Mouse (Mus musculus) cerebellum, adult 9-11 months (tissue): ENCODE measurements around the gene Vmn2r31.
"Not testable (repeated sequence)": the region's sequence is repeated elsewhere in the genome, so short reads cannot be mapped to it uniquely, and the experiment has no call there.

Experiments
- DNase-seq: peaks from one replicate; pipeline ENCODE4 v3.0.0; 2022

The Vmn2r31 gene

GRCm38 (mm10) chr7:7399603-7400002 is at the start of gene Vmn2r31:
Vmn2r31 (minus strand) TSS chr7:7399703.
- DNase-seq, result not testable (repeated sequence)

GRCm38 (mm10) chr7:7374431-7374830 is 25.1 kb downstream of the Vmn2r31 start, which contains the start of gene Gm45783:
Gm45783 (minus strand) TSS chr7:7374573.
- DNase-seq, result not testable (repeated sequence)

- not testable (repeated sequence) for DNase-seq
These were observed 62.0 kb downstream of the Vmn2r31 start, which contains the start of gene Vmn2r30 for GRCm38 (mm10) chr7:7337509-7337908. Vmn2r30 (minus strand) TSS chr7:7337609.
